Mouse (Mus musculus) liver, embryonic 11.5 days (tissue): ENCODE data around the gene Dld. TPM values are rescaled to one million over a fixed set of nuclear protein-coding genes. Genes with fewer than 3 reads are reported as not detected.
A peak's percentile ranks its signal among the peaks of the same experiment; 100 is the strongest.

Source experiments
- ATAC-seq: fragments of 200-750 bp; cut with Nextera tagmentation; replicated peaks from 2 replicates; pipeline ENCODE4 v1.8.0; 2017; ENCODE audit warnings: moderate number of reproducible peaks, mild to moderate bottlenecking, moderate TSS enrichment, moderate library complexity; ENCODE audit not compliant: low FRiP score
- DNase-seq: peaks from one replicate; pipeline ENCODE4 v3.0.0-alpha.2; 2017; ENCODE audit warnings: low spot score
- H3K27ac ChIP-seq: fragments of 300-500 bp; sonication (generic); 2 replicates; pipeline ENCODE4 v1.5.1; 2014; ENCODE audit warnings: mild to moderate bottlenecking, low read depth, low read length, control low read depth
- H3K27me3 ChIP-seq: fragments of 300-500 bp; sonication (generic); replicated peaks from 2 replicates; pipeline ENCODE4 v1.6.1; 2014; ENCODE audit warnings: low read length, mixed read lengths; ENCODE audit not compliant: control insufficient read depth, insufficient read depth
- H3K36me3 ChIP-seq: fragments of 300-500 bp; sonication (generic); 2 replicates; pipeline ENCODE4 v1.6.1; 2014; ENCODE audit warnings: mild to moderate bottlenecking, low read length, moderate library complexity, mixed read lengths; ENCODE audit not compliant: control insufficient read depth, insufficient read depth
- H3K4me1 ChIP-seq: fragments of 300-500 bp; sonication (generic); replicated peaks from 2 replicates; pipeline ENCODE4 v1.6.1; 2014; ENCODE audit warnings: low read length, mixed read lengths; ENCODE audit not compliant: control insufficient read depth, insufficient read depth
- H3K4me2 ChIP-seq: fragments of 300-500 bp; sonication (generic); 2 replicates; pipeline ENCODE4 v1.6.1; 2014; ENCODE audit warnings: mild to moderate bottlenecking, control low read depth, moderate library complexity
- H3K4me3 ChIP-seq: fragments of 300-500 bp; sonication (generic); 2 replicates; pipeline ENCODE4 v1.5.1; 2014; ENCODE audit warnings: low read depth, low read length, control low read depth
- H3K9ac ChIP-seq: fragments of 300-500 bp; sonication (generic); 2 replicates; pipeline ENCODE4 v1.6.1; 2014; ENCODE audit warnings: low read depth, low read length, control low read depth
- H3K9me3 ChIP-seq: fragments of 300-500 bp; sonication (generic); 2 replicates; pipeline ENCODE4 v1.6.1; 2016; ENCODE audit warnings: low read length, inconsistent platforms, mixed read lengths; ENCODE audit not compliant: control insufficient read depth
- WGBS: fragments of 180-500 bp; shearing (Covaris S2); extraction: QIAGEN DNeasy Blood & Tissue Kit; methylation state at CpG from one replicate; pipeline ENCODE4 v1.1.7; 2014; 5-methylcytosine and 5-hydroxymethylcytosine counted together
- polyA plus RNA-seq: library from polyadenylated mRNA; unstranded; fragments of >200 nt; fragmentation: Nextera tagmentation; extraction: Ambion mirVana; gene quantifications from 2 replicates; pipeline ENCODE4 v1.2.1, GENCODE M21; 2014

The Dld gene
- polyA plus RNA-seq, 1 experiment from 2014 or later = 139 TPM

- WGBS = 21% methylated on average over 15 of the region's 15 CpGs
- ATAC-seq = no peak
- peak overlapping the region; percentile 78 for H3K9ac ChIP-seq
- H3K27ac ChIP-seq = no peak overlapping the region; the same call in 1 of the 2 replicates
- H3K9me3 ChIP-seq = no peaks in the 10 kb centered on the region
- H3K36me3 ChIP-seq = peaks cover 4% of the 10 kb centered on the region; the same call in 1 of the 2 replicates
- H3K27me3 ChIP-seq = no peaks in the 10 kb centered on the region
- H3K4me2 ChIP-seq = peak overlapping the region; percentile 84
- H3K4me3 ChIP-seq = peak overlapping the region; percentile 72
- peaks cover 6% of the 10 kb centered on the region for H3K4me1 ChIP-seq
- DNase-seq = no peak
Measured at GRCm38 (mm10) chr12:31350191-31350943, 886 bp downstream of the Dld start.

GRCm38 (mm10) chr12:31333261-31333660 is 18.0 kb downstream of the Dld start:
- no peaks in the 10 kb centered on the region for H3K4me1 ChIP-seq
- H3K9ac ChIP-seq = no peak overlapping the region
- ATAC-seq = no peak
- no peaks in the 10 kb centered on the region for H3K27me3 ChIP-seq
- DNase-seq = no peak
- no peak overlapping the region for H3K4me3 ChIP-seq
- 95% methylated on average over 1 of the region's 1 CpGs for WGBS
- no peak overlapping the region for H3K4me2 ChIP-seq
- H3K36me3 ChIP-seq = peaks cover 20% of the 10 kb centered on the region; the same call in 1 of the 2 replicates
- H3K27ac ChIP-seq = no peak overlapping the region
- no peaks in the 10 kb centered on the region for H3K9me3 ChIP-seq

GRCm38 (mm10) chr12:31327139-31327538 is 24.1 kb downstream of the Dld start:
- Histone ChIP-seq H3K9ac (no peak overlapping the region), H3K4me3 (no peak overlapping the region), H3K36me3 (peaks cover 6% of the 10 kb centered on the region; the same call in 1 of the 2 replicates), H3K4me2 (no peak overlapping the region), H3K4me1 (no peaks in the 10 kb centered on the region), H3K27me3 (no peaks in the 10 kb centered on the region), H3K9me3 (no peaks in the 10 kb centered on the region), H3K27ac (no peak overlapping the region)
- 89% methylated on average over 9 of the region's 9 CpGs for WGBS
- DNase-seq (no peak), ATAC-seq (no peak)

- H3K27ac ChIP-seq = no peak overlapping the region
- WGBS = 86% methylated on average over 9 of the region's 9 CpGs
- H3K9ac ChIP-seq = no peak overlapping the region
- H3K4me2 ChIP-seq = no peak overlapping the region
- H3K9me3 ChIP-seq = no peaks in the 10 kb centered on the region
- ATAC-seq (no peak), DNase-seq (no peak)
- no peaks in the 10 kb centered on the region for H3K4me1 ChIP-seq
- peaks cover 4% of the 10 kb centered on the region; the same call in 1 of the 2 replicates for H3K36me3 ChIP-seq
- no peak overlapping the region for H3K4me3 ChIP-seq
- no peaks in the 10 kb centered on the region for H3K27me3 ChIP-seq
Measured at GRCm38 (mm10) chr12:31323136-31323695, 28.0 kb downstream of the Dld start.

- Histone ChIP-seq H3K4me3 (no peak overlapping the region), H3K4me1 (no peaks in the 10 kb centered on the region), H3K27me3 (no peaks in the 10 kb centered on the region), H3K4me2 (no peak overlapping the region), H3K9me3 (no peaks in the 10 kb centered on the region), H3K9ac (no peak overlapping the region), H3K27ac (no peak overlapping the region), H3K36me3 (peaks cover 4% of the 10 kb centered on the region; the same call in 1 of the 2 replicates)
- DNase-seq (no peak), ATAC-seq (no peak)
- WGBS = 100% methylated on average over 1 of the region's 1 CpGs
Measured at GRCm38 (mm10) chr12:31321532-31321931, 29.7 kb downstream of the Dld start.

- DNase-seq = no peak
- WGBS = 85% methylated on average over 13 of the region's 13 CpGs
- no peak for ATAC-seq
- Histone ChIP-seq H3K9me3 (no peaks in the 10 kb centered on the region), H3K27me3 (no peaks in the 10 kb centered on the region), H3K4me2 (no peak overlapping the region), H3K27ac (no peak overlapping the region), H3K4me3 (no peak overlapping the region), H3K9ac (no peak overlapping the region), H3K4me1 (no peaks in the 10 kb centered on the region), H3K36me3 (peaks cover 4% of the 10 kb centered on the region; the same call in 1 of the 2 replicates)
Measured at GRCm38 (mm10) chr12:31320817-31321216, 30.4 kb downstream of the Dld start.

GRCm38 (mm10) chr12:31318409-31318963 is 32.8 kb downstream of the Dld start:
- Histone ChIP-seq H3K9me3 (no peaks in the 10 kb centered on the region), H3K4me1 (no peaks in the 10 kb centered on the region), H3K9ac (no peak overlapping the region), H3K27ac (no peak overlapping the region), H3K36me3 (peaks cover 16% of the 10 kb centered on the region), H3K27me3 (no peaks in the 10 kb centered on the region), H3K4me3 (no peak overlapping the region), H3K4me2 (no peak overlapping the region)
- ATAC-seq (no peak), DNase-seq (no peak)
- 83% methylated on average over 10 of the region's 10 CpGs for WGBS

GRCm38 (mm10) chr12:31317670-31318408 is 33.4 kb downstream of the Dld start:
- H3K9ac ChIP-seq = no peak overlapping the region
- no peaks in the 10 kb centered on the region for H3K4me1 ChIP-seq
- H3K27ac ChIP-seq = no peak overlapping the region
- 86% methylated on average over 7 of the region's 7 CpGs for WGBS
- no peaks in the 10 kb centered on the region for H3K27me3 ChIP-seq
- no peaks in the 10 kb centered on the region for H3K9me3 ChIP-seq
- no peak for ATAC-seq
- no peak overlapping the region for H3K4me2 ChIP-seq
- peaks cover 14% of the 10 kb centered on the region for H3K36me3 ChIP-seq
- H3K4me3 ChIP-seq = no peak overlapping the region
- no peak for DNase-seq
